Mouse (Mus musculus) embryo, embryonic 11.5 days (tissue): Measurements from ENCODE around the gene 4930522L14Rik.
"Not testable (repeated sequence)": the region's sequence is repeated elsewhere in the genome, so short reads cannot be mapped to it uniquely, and the experiment has no call there.

Experiments used
- DNase-seq: peaks from one replicate; pipeline ENCODE4 v3.0.0-alpha.2; 2012; ENCODE audit warnings: low read depth, low spot score

Gene 4930522L14Rik

GRCm38 (mm10) chr5:109751391-109752071 lies at the start of gene 4930522L14Rik:
Gene 4930522L14Rik, minus strand, starts transcription at chr5:109751886.
- DNase-seq = peak; percentile 8

- not testable (repeated sequence) for DNase-seq
Measured at GRCm38 (mm10) chr5:109801466-109801865, 49.8 kb upstream of the 4930522L14Rik start.

- DNase-seq = not testable (repeated sequence)
Measured at GRCm38 (mm10) chr5:109799948-109800347, 48.3 kb upstream of the 4930522L14Rik start.

GRCm38 (mm10) chr5:109797017-109797416 lies 45.3 kb upstream of the 4930522L14Rik start:
- DNase-seq = not testable (repeated sequence)

GRCm38 (mm10) chr5:109795967-109796652 lies 44.4 kb upstream of the 4930522L14Rik start:
- peak; percentile 16 for DNase-seq

- DNase-seq = not testable (repeated sequence)
Measured at GRCm38 (mm10) chr5:109752073-109752780, 541 bp upstream of the 4930522L14Rik start.

GRCm38 (mm10) chr5:109745081-109745480 lies 6.6 kb downstream of the 4930522L14Rik start:
- not testable (repeated sequence) for DNase-seq

- DNase-seq = not testable (repeated sequence)
Measured at GRCm38 (mm10) chr5:109717341-109717740, 34.3 kb downstream of the 4930522L14Rik start.

- DNase-seq = not testable (repeated sequence)
Measured at GRCm38 (mm10) chr5:109691205-109691965, 60.3 kb downstream of the 4930522L14Rik start.

GRCm38 (mm10) chr5:109690537-109691201 lies 61.0 kb downstream of the 4930522L14Rik start, which contains the start of gene 5430403G16Rik:
Gene 5430403G16Rik, minus strand, starts transcription at chr5:109691041.
- peak; percentile 66 for DNase-seq
